Mouse (Mus musculus) midbrain, embryonic 16.5 days (tissue): Measurements from ENCODE around the gene Zfp423. TPM values are rescaled to one million over a fixed set of nuclear protein-coding genes. Genes with fewer than 3 reads are reported as not detected.

Source experiments
- ATAC-seq: fragments of 200-750 bp; cut with Nextera tagmentation; 2 replicates; pipeline ENCODE4 v1.8.0; 2017; ENCODE audit warnings: moderate TSS enrichment
- H3K27ac ChIP-seq: fragments of 300-500 bp; sonication (generic); 2 replicates; pipeline ENCODE4 v1.5.1; 2014; ENCODE audit warnings: mild to moderate bottlenecking, low read length, mixed read lengths
- H3K27me3 ChIP-seq: fragments of 300-500 bp; sonication (generic); 2 replicates; pipeline ENCODE4 v1.6.1; 2014; ENCODE audit warnings: low read depth, low read length, mixed read lengths; ENCODE audit not compliant: control insufficient read depth, insufficient read depth
- H3K36me3 ChIP-seq: fragments of 300-500 bp; sonication (generic); 2 replicates; pipeline ENCODE4 v1.6.1; 2014; ENCODE audit warnings: mild to moderate bottlenecking, low read length, moderate library complexity, mixed read lengths; ENCODE audit not compliant: control insufficient read depth, insufficient read depth
- H3K4me1 ChIP-seq: fragments of 300-500 bp; sonication (generic); 2 replicates; pipeline ENCODE4 v1.6.1; 2014; ENCODE audit warnings: mild to moderate bottlenecking, low read length, mixed read lengths; ENCODE audit not compliant: control insufficient read depth, insufficient read depth
- H3K4me2 ChIP-seq: fragments of 300-500 bp; sonication (generic); 2 replicates; pipeline ENCODE4 v1.6.1; 2014; ENCODE audit warnings: mild to moderate bottlenecking, low read length, mixed read lengths
- H3K4me3 ChIP-seq: fragments of 300-500 bp; sonication (generic); 2 replicates; pipeline ENCODE4 v1.5.1; 2014; ENCODE audit warnings: low read depth, mild to moderate bottlenecking, low read length, moderate library complexity, mixed read lengths
- H3K9ac ChIP-seq: fragments of 300-500 bp; sonication (generic); 2 replicates; pipeline ENCODE4 v1.6.1; 2014; ENCODE audit warnings: low read depth, low read length, mixed read lengths
- H3K9me3 ChIP-seq: fragments of 300-500 bp; sonication (generic); replicated peaks from 2 replicates; pipeline ENCODE4 v1.6.1; 2014; ENCODE audit warnings: mild to moderate bottlenecking, low read length, mixed read lengths; ENCODE audit not compliant: control insufficient read depth, poor library complexity, severe bottlenecking
- WGBS: fragments of 180-500 bp; shearing (Covaris S2); extraction: QIAGEN DNeasy Blood & Tissue Kit; methylation state at CpG from one replicate; pipeline ENCODE4 v1.1.7; 2014; 5-methylcytosine and 5-hydroxymethylcytosine counted together
- polyA plus RNA-seq: library from polyadenylated mRNA; unstranded; fragments of >200 nt; fragmentation: Nextera tagmentation; extraction: Ambion mirVana; gene quantifications from 2 replicates; pipeline ENCODE4 v1.2.1, GENCODE M21; 2015

Gene Zfp423
- polyA plus RNA-seq, 1 experiment from 2014 or later, result 28.1 TPM

DNA sequence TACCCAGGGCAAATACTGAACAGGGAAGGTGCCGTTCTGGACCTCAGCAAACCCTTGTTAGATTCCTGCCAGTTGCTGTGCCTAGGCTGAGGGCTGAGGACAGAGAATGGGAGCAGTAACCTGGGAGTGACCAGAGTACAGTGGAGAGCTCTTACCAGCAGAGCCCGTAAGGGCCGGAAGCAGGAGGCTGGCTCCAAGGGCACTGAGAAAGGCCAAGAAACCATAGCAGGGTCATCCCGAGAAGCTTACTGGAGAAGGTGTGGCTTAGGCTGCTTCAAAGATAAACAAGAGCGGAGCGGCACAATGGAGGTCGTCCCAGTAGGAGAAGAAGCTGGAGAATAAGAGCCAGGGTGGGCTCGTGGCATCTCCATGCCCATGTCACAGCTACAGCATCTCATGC is 65.1 kb downstream of the Zfp423 start:
- H3K27ac ChIP-seq, result no peak overlapping the region
- ATAC-seq, result no peak
- H3K36me3 ChIP-seq, result no peaks in the 10 kb centered on the region
- no peak overlapping the region for H3K4me2 ChIP-seq
- H3K4me1 ChIP-seq, result peaks cover 32% of the 10 kb centered on the region
- WGBS, result 59% methylated on average over 8 of the region's 8 CpGs
- H3K9me3 ChIP-seq, result no peaks in the 10 kb centered on the region
- H3K9ac ChIP-seq, result no peak overlapping the region
- no peaks in the 10 kb centered on the region for H3K27me3 ChIP-seq
- H3K4me3 ChIP-seq, result no peak overlapping the region

DNA sequence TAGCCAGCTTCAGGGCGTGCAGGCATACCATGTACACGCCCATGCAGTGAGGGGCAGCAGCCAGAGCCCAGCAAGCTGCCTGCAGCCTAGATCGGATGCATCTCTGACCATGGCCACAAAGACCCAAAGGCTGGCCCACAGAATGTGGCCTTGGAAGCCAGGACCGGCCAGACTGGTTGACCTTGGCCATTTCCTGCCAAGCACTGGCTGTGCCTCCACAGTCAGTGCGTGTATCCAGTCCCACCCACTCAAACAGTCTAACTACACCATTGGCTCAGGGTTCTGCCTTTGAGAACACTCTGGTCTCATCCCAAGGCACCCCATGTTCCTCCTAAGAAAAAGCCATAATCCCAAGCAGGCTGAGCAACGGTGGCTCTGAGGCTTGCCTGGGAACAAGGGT is 65.8 kb downstream of the Zfp423 start:
- Histone ChIP-seq H3K36me3 (no peaks in the 10 kb centered on the region), H3K4me2 (no peak overlapping the region), H3K9ac (no peak overlapping the region), H3K4me3 (no peak overlapping the region), H3K27me3 (no peaks in the 10 kb centered on the region), H3K27ac (no peak overlapping the region), H3K9me3 (no peaks in the 10 kb centered on the region), H3K4me1 (peaks cover 28% of the 10 kb centered on the region)
- WGBS, result 64% methylated on average over 6 of the region's 6 CpGs
- ATAC-seq, result no peak

DNA sequence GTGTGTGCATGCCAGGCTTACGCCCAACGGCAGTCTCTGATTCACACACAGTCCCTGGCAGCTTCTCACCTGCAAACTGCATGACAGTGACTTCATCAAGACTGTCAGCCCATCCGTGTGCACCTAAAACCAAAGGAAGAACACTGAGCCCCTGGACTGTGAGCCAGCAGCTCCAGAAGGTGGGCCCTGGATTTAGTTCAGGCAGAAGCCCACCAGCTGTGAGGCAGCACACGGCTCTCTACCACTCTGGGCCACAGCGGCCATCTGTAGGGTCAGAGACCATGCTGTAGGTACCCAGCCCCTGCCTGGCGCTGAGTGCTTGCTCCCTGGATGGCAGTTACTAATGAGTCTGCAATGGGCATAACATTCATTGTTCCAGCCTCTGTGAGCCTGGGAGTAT is 66.5 kb downstream of the Zfp423 start:
- peaks cover 32% of the 10 kb centered on the region for H3K4me1 ChIP-seq
- no peaks in the 10 kb centered on the region for H3K36me3 ChIP-seq
- H3K27me3 ChIP-seq, result no peaks in the 10 kb centered on the region
- H3K9ac ChIP-seq, result no peak overlapping the region
- H3K9me3 ChIP-seq, result no peaks in the 10 kb centered on the region
- no peak overlapping the region for H3K27ac ChIP-seq
- no peak for ATAC-seq
- WGBS, result 76% methylated on average over 6 of the region's 6 CpGs
- no peak overlapping the region for H3K4me2 ChIP-seq
- H3K4me3 ChIP-seq, result no peak overlapping the region

DNA sequence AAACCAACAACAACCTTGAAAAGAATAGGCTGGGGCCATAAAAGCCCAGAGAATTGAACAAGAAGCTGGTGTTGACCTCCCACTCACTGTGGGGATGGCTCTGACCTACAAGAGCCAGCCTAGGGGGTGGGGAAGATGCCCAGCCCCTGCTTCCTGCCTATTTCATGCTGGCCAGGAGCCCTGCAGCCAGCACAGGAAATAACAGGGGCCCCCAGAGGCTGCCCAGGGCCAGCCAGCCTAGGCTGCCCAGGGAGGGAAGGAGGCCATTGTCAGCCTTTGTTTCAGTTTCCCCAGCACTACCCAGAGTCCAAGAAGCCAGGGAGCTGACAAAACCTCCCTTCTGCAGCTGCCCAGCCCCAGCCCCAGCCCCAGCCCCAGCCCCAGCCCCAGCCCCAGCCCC is 67.5 kb downstream of the Zfp423 start:
- Histone ChIP-seq H3K36me3 (no peaks in the 10 kb centered on the region), H3K4me3 (no peak overlapping the region), H3K9me3 (no peaks in the 10 kb centered on the region), H3K9ac (peak overlapping the region; percentile 15; the same call in 1 of the 2 replicates), H3K27ac (peak overlapping the region; percentile 47), H3K27me3 (no peaks in the 10 kb centered on the region), H3K4me1 (peaks cover 36% of the 10 kb centered on the region), H3K4me2 (no peak overlapping the region)
- no peak for ATAC-seq

DNA sequence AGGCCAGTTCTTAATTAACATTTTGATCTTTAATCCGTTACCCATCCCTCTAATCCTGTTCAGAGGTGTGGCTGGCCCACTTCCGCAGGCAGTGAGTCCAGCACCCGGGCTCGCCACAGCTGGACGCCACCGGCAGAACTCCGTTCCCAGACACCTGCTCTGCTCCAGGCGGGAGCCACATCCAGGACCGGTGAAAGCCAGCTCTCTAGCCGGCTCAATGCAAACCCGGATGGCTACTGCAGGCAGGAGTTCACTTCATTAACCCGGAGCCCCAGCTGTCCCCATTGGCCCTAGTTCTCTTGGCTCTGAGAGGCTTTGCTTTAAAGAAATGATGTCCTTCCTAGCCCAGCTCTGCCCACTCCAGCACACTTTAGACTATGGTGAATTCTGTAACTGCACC is 71.4 kb downstream of the Zfp423 start:
- H3K9ac ChIP-seq, result no peak overlapping the region; the same call in 1 of the 2 replicates
- H3K36me3 ChIP-seq, result no peaks in the 10 kb centered on the region
- no peak overlapping the region; the same call in 1 of the 2 replicates for H3K27ac ChIP-seq
- 23% methylated on average over 12 of the region's 12 CpGs for WGBS
- H3K9me3 ChIP-seq, result no peaks in the 10 kb centered on the region
- H3K4me1 ChIP-seq, result peaks cover 19% of the 10 kb centered on the region; the same call in 1 of the 2 replicates
- no peak for ATAC-seq
- H3K27me3 ChIP-seq, result no peaks in the 10 kb centered on the region
- H3K4me2 ChIP-seq, result no peak overlapping the region
- H3K4me3 ChIP-seq, result no peak overlapping the region

DNA sequence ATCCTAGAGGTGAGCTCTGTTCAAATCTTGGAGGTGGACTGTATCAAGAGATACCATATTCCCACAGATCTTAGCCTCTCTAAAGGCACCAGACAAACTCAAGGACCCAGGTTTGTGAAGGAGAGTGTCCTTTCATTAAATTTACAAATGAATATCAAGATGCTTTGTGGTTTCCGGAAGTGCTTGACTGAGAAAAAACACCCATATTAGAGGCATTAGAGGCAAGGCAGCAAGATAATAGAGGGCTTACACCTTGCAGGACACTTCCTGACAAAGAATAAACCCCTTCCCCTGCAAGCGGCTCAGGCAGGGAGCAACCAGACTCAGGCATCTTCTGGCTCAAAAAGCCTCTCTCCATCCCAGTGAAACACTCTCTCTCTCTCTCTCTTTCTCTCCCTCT is 78.3 kb downstream of the Zfp423 start:
- Histone ChIP-seq H3K9ac (no peak overlapping the region), H3K4me1 (peaks cover 14% of the 10 kb centered on the region), H3K4me3 (no peak overlapping the region), H3K4me2 (no peak overlapping the region), H3K27me3 (no peaks in the 10 kb centered on the region), H3K36me3 (no peaks in the 10 kb centered on the region), H3K27ac (no peak overlapping the region), H3K9me3 (no peaks in the 10 kb centered on the region)
- no peak for ATAC-seq
- WGBS, result 50% methylated on average over 2 of the region's 2 CpGs

GRCm38 (mm10) chr8:87875852-87876251 is 83.5 kb downstream of the Zfp423 start:
- H3K9me3 ChIP-seq, result no peaks in the 10 kb centered on the region
- H3K27me3 ChIP-seq, result no peaks in the 10 kb centered on the region
- H3K4me3 ChIP-seq, result no peak overlapping the region
- ATAC-seq, result no peak
- H3K4me1 ChIP-seq, result peaks cover 47% of the 10 kb centered on the region
- 0 out of 2 replicates have a peak overlapping the region, but pooled peaks have one; percentile 12 for H3K9ac ChIP-seq
- WGBS, result 86% methylated on average over 6 of the region's 6 CpGs
- H3K36me3 ChIP-seq, result no peaks in the 10 kb centered on the region
- no peak overlapping the region for H3K4me2 ChIP-seq
- H3K27ac ChIP-seq, result 0 out of 2 replicates have a peak overlapping the region, but pooled peaks have one; percentile 12

- 30% methylated on average over 10 of the region's 10 CpGs for WGBS
- Histone ChIP-seq H3K4me3 (no peak overlapping the region), H3K9me3 (no peaks in the 10 kb centered on the region), H3K9ac (no peak overlapping the region; the same call in 1 of the 2 replicates), H3K36me3 (no peaks in the 10 kb centered on the region), H3K27me3 (no peaks in the 10 kb centered on the region), H3K4me2 (no peak overlapping the region), H3K4me1 (peaks cover 43% of the 10 kb centered on the region), H3K27ac (0 out of 2 replicates have a peak overlapping the region, but pooled peaks have one; percentile 12)
- peak; percentile 16 for ATAC-seq
Measured at GRCm38 (mm10) chr8:87875452-87875851, 83.9 kb downstream of the Zfp423 start.

GRCm38 (mm10) chr8:87872987-87873550 is 86.3 kb downstream of the Zfp423 start:
- peak overlapping the region; percentile 29 for H3K4me2 ChIP-seq
- no peak overlapping the region for H3K27ac ChIP-seq
- 39% methylated on average over 14 of the region's 14 CpGs for WGBS

More at GRCm38 (mm10) chr8:87872987-87873550, 86.3 kb downstream of the Zfp423 start:
- no peaks in the 10 kb centered on the region for H3K36me3 ChIP-seq
- no peak overlapping the region for H3K4me3 ChIP-seq
- 0 out of 2 replicates have a peak overlapping the region, but pooled peaks have one; percentile 23 for H3K9ac ChIP-seq
- H3K9me3 ChIP-seq, result no peaks in the 10 kb centered on the region
- no peaks in the 10 kb centered on the region for H3K27me3 ChIP-seq
- peaks cover 35% of the 10 kb centered on the region for H3K4me1 ChIP-seq
- no peak for ATAC-seq
